Mouse (Mus musculus): ENCODE results near the gene Anxa5. TPM values are rescaled to one million over a fixed set of nuclear protein-coding genes. Genes with fewer than 3 reads are reported as not detected.

Anxa5 gene
- total RNA-seq, 2 experiments from 2014 or later = 113 to 146 TPM

DNA sequence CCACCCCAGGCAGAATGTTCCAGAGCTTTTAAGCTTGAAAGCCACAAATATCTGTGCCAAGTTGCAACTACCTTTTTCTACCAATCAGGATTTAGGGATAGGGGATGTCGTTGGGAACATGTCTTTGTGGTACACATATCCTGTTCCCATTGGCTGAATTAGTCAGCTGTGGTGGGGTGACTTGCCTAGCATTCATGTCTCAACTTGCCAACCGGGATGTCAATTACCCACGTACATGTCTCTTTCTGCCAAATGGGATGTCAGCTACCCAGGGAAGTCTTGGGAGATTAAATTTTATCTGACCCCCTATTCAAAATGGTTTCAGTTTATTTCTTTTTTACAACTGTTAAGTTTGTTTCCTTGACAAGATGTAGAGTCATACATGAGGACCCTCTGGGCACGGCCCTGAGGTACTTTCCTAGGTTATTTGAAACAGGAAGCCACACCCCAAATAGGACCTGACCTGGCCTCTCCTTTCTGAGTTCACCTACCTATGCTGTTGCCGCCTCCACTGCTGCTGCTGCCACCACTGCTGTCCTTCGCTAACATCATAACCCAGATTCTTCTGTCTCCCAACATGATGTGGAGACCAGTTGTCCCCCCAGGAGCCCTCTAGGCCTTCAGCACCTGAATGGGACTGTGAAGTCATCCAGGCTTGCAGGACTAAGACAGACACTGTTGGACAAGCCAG, 13.3 kb upstream of the Anxa5 start:
- ATAC-seq (replicated peaks; ENCODE audit: poor library complexity) = no peak

GRCm38 (mm10) chr3:36488367-36488766, 12.7 kb upstream of the Anxa5 start:
- no peak for ATAC-seq (replicated peaks; ENCODE audit: poor library complexity)

DNA sequence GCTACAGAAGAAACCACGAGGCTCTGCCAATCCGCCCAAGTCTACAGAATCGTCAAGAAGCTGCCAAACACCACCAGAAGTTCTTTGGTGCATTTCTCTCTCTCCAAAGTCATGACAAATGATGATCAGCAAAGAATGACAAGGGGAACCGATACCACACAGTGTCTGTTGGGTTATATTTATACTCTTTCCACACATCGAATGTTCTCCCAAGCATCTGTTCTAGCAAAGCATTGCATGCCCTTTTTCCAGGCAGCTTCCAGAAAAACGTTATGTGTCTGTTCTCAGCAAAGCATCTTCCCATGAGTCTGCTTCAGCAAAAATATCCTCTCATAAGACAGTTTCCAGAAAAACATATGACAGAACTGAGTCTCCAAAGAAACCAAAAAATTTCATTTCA, 11.2 kb upstream of the Anxa5 start:
- ATAC-seq (replicated peaks; ENCODE audit: poor library complexity) = no peak

- no peak for ATAC-seq (replicated peaks; ENCODE audit: poor library complexity)
These were observed 10.5 kb upstream of the Anxa5 start for GRCm38 (mm10) chr3:36486176-36486575.

- ATAC-seq (replicated peaks; ENCODE audit: poor library complexity) = no peak
These were observed 8.6 kb upstream of the Anxa5 start for GRCm38 (mm10) chr3:36484292-36484691.

GRCm38 (mm10) chr3:36482940-36483339, 7.2 kb upstream of the Anxa5 start:
- ATAC-seq (replicated peaks; ENCODE audit: poor library complexity) = no peak

- no peak for ATAC-seq (replicated peaks; ENCODE audit: poor library complexity)
These were observed 6.1 kb upstream of the Anxa5 start for GRCm38 (mm10) chr3:36481776-36482193.

- no peak for ATAC-seq (replicated peaks; ENCODE audit: poor library complexity)
These were observed 4.8 kb upstream of the Anxa5 start for GRCm38 (mm10) chr3:36480486-36480885.

DNA sequence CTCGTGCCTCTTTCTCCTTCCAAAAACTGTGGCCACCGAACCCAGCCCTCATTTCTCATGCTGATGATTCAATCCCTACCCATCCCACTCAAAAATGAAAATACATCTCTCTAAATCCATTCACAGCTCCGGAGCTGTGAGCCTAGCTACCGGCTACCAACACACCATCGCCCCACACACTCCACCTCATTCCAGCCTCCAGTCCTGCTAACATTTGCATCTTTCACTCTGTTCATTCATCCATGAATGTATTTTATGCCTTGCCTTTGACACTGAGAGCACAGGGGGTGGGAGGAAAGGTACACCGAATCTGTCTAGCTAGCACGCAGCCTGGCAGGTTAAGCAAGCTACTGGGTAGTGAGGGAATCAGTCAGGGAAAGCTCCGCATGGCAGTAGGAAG, 3.1 kb upstream of the Anxa5 start:
- no peak for ATAC-seq (replicated peaks; ENCODE audit: poor library complexity)

DNA sequence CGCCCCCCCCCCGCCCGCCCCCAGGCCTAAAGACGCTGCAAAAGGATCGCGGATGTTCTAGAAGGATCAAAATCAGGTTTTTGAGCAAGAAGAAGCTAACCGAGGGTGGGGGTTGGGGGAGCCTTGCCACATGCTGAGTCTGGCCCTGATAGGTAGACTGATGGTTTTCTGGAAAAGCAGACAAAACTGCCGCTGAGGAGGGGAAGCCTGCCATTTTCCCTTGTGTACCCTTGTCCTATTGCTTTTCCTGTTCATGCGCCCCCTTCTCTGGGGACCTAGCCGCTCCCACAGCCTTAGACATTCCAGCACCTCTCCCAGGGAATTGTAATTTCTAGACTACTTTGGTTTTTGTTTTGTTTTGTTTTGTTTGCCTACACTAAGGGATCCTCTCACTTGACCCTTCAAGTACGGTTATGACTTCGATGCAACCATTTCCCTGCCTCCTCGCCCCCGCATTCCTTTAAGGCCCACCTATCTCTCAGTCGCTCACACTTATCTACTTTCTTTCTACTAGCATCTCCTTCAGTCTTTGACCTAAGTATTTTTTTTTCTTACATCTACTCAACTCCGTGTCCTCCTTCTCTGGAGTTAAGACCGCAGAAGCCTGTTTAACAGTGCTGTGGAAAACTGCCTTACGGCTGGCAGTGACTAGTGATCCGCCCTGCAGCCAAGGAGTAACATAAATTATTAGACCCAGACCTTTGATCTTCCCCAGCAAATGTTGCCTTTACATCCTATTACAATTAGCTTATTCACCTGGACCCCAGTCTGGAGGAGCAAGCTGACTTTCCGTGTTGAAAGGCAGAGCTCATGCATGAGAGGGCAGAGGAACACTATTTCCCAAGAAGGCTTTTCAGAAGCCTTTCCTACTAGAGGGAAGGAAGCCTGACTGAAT, 814 bp upstream of the Anxa5 start:
- no peak for ATAC-seq (replicated peaks; ENCODE audit: poor library complexity)

DNA sequence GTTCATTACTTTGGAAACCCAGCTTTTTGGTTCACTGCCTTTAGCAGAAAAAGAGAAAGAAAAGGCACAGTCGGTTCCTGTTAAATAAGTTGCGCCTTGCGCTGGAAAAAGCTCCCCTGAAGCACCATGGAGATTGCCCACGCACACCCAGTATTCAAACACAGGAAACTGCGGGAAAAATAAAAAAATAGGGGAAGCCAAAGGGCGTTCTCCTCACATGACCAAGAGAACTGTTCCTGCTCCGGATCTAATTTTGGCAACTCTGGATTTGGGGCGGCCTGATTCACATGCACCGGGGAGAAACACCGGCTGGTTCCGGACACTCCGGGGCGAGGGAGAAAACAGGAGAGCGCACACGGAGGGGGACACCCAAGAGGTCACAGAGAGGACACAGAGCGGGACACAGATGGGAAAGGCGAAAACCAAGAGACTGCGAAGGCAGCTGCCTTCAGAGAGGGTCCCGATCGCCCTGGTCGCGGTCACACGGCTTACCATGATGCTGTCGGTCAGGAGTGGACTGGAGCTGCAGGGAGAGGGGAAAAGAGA, 683 bp downstream of the Anxa5 start:
- ATAC-seq (replicated peaks; ENCODE audit: poor library complexity) = peak; percentile 21

GRCm38 (mm10) chr3:36474421-36474820, 1.3 kb downstream of the Anxa5 start:
- no peak for ATAC-seq (replicated peaks; ENCODE audit: poor library complexity)

DNA sequence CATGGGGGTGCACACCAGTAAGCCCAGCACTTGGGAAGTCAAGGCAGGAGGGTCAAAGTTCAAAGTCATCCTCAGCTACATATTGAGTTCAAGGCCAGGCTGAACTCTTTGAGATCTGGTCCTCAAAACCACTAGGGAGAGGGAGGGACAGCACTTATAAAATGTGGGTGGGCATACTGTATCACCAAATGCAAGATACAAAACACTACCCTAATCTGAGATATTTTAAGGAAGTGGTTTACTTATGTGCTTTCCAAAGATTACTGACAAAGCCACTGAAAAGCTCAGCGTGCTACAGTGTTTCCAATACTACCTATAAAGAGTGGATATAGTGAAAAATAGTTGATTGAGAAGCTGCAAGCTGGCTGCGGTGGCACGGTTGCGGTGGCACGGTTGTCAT, 2.5 kb downstream of the Anxa5 start:
- no peak for ATAC-seq (replicated peaks; ENCODE audit: poor library complexity)

DNA sequence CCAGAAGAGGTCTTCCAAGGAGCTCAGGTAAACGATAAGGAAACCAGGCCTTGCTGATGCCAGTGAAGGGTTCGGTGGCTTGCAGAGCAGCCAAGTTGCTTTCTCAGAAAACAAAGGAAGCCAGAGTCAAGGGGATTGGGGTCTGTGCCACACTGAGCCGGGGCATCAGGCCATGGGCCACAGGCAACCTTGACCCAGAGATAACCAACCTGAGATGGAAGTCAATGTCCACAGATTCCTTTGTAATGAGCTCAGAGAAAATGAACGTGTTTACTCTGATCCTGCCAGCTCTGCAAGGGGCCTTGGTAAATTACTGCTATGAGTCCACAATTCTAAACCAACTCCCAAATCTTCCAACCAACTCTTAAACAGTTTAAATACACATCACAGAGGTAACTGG, 3.8 kb downstream of the Anxa5 start:
- ATAC-seq (replicated peaks; ENCODE audit: poor library complexity) = no peak

- no peak for ATAC-seq (replicated peaks; ENCODE audit: poor library complexity)
These were observed 6.8 kb downstream of the Anxa5 start for GRCm38 (mm10) chr3:36468871-36469270.

- ATAC-seq (replicated peaks; ENCODE audit: poor library complexity) = no peak
These were observed 8.1 kb downstream of the Anxa5 start for GRCm38 (mm10) chr3:36467632-36468031.

- ATAC-seq (replicated peaks; ENCODE audit: poor library complexity) = peak; percentile 73
These were observed 10.2 kb downstream of the Anxa5 start for GRCm38 (mm10) chr3:36465538-36465937.

DNA sequence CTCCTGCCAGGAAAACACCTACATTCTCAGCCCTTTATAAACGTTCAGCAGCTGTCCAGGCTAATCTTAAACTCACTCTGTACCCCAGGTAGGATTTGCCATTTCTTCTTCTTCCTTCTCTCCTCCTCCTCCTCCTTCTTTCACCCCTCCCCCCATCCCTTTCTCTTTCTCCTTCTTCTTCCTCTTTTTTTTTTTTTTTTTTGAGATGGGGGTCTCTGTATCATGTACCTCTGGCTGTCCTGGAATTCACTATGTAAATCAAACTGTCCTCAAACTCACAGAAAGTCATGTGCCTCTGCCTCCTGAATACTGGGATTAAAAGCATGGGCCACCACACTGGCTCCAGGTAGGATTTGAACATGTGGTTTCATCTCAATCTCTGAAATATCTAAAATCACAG, 13.3 kb downstream of the Anxa5 start:
- no peak for ATAC-seq (replicated peaks; ENCODE audit: poor library complexity)

GRCm38 (mm10) chr3:36461819-36462218, 13.9 kb downstream of the Anxa5 start:
- ATAC-seq (replicated peaks; ENCODE audit: poor library complexity) = no peak

DNA sequence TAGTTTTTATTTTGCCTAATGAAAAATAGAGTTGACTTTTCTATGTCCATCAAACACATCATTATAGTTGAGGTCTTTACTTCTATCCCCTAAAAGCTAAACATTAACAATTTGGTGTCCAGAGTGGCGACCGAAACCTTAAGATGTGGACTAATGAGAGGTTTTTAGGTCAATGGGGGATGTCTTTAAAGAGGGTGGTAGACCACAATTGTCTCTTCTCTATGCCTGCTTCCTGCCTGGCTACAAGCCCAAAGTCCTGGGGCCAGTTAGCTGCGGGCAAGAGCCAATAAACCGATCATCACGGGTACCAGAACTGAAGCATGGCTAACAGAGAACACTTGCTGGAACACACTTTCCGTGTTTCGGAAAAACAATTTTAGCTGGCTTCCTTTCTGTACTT, 15.0 kb downstream of the Anxa5 start:
- no peak for ATAC-seq (replicated peaks; ENCODE audit: poor library complexity)

DNA sequence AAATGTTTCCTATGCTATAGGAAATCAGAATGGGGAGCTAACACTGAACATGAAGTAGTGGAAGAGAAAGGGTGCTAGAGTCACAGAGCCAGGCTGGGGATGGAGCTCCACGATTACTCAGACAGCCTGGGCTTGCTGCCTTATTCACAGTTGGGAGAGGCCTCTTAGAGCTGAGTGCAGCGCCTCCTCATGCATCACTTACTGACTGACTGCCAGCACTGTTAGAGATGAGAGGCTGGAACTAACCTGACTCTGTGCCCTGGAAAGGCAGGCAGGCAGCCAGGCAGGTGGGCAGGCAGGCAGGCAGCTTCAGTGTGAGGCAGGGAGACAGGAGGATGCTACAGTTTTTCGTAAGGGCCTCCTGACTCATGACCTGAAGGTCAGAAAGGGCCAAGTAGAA, 20.1 kb downstream of the Anxa5 start:
- no peak for ATAC-seq (replicated peaks; ENCODE audit: poor library complexity)

GRCm38 (mm10) chr3:36455124-36455523, 20.6 kb downstream of the Anxa5 start:
- no peak for ATAC-seq (replicated peaks; ENCODE audit: poor library complexity)

All from megakaryocyte progenitor cell, adult 5-6 weeks (primary cell).